Mouse (Mus musculus): ENCODE measurements at regions not wholly inside any gene's neighbourhood (a gene's known extent, or its start where the extent isn't known, plus 50 kb on each side); places are given as distances from the start of the nearest gene placed in this dataset.
A peak's percentile ranks its signal among the peaks of the same experiment; 100 is the strongest.
"Not testable (repeated sequence)": the region's sequence is repeated elsewhere in the genome, so short reads cannot be mapped to it uniquely, and the experiment has no call there.

DNA sequence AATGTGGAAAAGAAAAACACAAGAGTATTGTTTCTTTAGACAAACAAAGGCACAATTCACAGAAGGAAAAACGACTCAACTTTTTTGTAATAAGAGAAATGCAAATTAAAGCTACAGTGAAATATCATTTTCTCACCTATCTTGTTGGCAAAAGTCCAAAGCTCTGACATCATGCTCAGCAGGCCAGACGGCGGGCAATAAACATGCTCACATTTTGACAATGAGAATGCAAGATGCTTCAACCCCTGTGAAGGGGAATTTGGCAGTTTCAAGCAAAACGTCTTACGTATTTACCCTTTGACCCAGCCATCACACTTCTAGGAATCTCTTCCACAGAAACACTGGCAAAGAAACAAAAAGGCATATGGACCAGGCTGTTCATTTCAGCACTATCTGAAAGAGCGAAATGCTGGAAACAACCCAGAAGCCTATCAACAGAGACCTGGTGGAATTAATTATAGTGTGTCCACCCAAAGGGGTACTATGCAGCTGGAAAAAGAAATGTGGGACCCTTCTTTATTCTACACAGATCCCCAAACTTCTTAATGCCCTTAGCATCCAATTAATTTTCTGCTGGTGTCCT is 203.4 kb upstream of the 2610301B20Rik start:
- DNase-seq (ENCODE audit: low spot score), result no peak

DNA sequence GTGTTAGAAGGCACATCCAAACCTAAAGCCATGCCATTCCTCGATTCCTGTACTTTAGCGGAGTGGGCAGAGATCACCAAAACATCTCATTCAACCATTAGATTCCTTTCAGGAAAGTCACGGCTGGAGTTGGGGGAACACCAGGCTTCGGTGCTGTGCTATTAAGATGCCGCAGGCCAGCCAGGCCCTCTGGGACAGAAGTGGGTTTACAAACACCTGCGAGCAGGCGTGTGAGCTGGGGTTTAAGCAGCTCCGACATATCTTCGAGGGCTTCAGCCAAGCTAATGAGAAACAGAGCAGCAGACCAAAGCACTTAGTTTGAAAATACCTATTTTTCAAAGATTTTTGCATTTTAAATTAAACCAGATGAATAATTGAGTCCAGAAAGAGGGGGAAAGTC is 183.2 kb upstream of the 2610301B20Rik start:
- DNase-seq (ENCODE audit: low spot score), result no peak

DNA sequence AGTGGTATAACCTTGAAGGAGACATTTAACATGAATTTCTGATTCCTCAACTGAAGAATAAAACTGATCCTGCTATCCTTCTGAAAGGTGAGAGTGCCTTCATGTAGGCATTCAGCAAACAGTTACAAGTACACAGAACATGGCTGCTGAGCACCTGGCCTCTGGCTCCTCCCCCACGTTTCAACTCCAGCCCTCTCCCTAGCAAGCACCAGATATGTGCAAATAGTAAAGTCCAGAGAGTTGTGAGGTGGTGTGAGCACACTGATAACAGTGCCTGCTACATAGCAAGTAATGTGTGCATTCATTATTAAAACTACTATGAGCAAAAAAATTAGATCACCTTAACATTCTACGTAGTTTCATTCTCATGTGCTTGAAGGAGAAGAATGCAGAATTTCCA is 181.4 kb upstream of the 2610301B20Rik start:
- DNase-seq (ENCODE audit: low spot score), result no peak

DNA sequence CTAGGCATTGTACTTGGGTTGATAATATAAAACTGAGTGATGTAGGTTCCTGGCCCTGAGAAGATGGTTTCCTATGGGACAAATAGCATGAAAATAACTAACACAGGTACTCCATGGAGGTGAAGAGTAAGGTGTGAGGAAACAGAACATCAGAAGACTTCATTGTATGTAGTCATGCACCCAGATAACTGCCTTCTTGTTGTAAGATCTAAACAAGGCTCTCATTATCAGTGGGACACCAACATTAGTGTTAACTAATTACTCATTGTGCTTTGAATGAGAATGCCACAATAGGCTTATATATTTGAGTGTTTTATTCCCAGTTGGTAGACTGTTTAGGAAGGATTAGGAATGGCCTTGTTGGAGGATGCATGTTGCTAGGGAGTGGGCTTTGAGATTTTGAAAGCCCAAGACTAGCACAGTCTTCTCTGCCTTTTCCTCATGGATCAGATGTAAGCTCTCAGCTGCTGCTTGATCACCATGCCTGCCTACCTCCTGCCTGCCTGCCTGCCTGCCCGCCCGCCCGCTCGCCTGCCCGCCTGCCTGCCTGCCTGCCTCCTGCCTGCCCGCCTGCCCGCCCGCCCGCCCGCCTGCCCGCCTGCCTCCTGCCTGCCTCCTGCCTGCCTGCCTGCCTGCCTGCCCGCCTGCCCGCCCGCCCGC is 180.7 kb upstream of the 2610301B20Rik start:
- no peak for DNase-seq (ENCODE audit: low spot score)

DNA sequence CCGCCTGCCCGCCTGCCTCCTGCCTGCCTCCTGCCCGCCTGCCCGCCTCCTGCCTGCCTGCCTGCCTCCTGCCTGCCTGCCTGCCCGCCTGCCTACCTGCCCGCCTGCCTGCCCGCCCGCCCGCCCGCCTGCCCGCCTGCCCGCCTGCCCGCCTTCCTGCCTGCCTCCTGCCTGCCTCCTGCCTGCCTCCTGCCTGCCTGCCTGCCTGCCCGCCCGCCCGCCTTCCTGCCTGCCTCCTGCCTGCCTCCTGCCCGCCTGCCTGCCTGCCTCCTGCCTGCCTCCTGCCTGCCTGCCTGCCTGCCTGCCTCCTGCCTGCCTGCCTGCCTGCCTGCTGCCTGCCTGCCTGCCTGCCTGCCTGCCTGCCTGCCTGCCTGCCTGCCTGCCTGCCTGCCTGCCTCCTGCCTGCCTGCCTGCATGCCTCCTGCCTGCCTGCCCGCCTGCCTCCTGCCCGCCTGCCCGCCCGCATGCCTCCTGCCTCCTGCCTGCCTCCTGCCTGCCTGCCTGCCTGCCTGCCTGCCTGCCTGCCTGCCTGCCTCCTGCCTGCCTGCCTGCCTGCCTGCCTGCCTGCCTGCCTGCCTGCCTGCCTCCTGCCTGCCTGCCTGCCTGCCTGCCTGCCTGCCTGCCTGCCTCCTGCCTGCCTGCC is 180.1 kb upstream of the 2610301B20Rik start:
- not testable (repeated sequence) for DNase-seq (ENCODE audit: low spot score)

DNA sequence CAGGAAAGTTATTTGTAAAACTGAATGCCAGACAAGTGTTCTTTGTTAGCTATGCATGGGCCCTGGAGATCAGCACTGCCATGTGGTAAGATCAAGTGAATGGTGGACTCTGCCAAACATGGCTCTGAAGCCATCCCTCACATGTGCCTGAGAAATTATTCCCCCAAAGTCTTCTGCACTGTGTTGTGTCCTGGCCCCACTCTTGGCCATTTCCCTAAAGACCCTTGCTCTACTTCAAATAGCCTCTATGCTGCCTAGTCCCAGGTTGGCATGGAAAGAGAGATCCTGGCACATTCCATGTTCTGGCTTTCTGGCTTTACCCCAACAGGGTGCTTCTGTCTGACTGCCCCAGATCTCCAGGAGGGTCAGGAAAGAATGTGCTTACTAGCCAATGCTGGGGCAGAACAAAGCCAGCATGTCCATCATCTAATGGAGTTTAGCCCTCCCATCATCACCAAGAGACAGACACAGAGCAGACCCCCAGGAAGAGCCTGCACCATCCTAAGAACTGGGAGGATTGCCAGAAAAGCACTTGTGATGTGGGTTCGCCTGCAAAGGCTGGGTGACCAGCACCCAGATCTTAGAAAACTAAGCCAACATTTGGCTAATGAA is 177.0 kb upstream of the 2610301B20Rik start:
- DNase-seq (ENCODE audit: low spot score), result no peak

DNA sequence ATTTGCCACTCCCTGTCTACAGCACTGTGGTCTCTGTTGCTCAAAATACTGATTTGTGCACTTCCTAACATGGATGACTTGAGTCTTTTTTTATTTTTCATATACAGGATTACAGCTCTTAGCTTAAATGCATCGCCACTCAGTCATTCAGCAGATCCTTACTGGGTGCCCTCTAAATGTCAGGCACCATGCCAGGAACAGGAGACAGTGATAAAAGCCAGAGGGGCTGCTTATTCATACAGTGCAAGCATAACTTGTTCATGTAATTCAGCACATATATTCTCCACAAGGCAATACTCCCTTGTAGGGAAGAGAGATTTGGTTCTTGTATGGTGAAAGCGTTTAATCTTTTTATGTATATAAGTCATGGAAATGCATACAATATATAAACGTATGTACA is 175.7 kb upstream of the 2610301B20Rik start:
- DNase-seq (ENCODE audit: low spot score), result no peak

DNA sequence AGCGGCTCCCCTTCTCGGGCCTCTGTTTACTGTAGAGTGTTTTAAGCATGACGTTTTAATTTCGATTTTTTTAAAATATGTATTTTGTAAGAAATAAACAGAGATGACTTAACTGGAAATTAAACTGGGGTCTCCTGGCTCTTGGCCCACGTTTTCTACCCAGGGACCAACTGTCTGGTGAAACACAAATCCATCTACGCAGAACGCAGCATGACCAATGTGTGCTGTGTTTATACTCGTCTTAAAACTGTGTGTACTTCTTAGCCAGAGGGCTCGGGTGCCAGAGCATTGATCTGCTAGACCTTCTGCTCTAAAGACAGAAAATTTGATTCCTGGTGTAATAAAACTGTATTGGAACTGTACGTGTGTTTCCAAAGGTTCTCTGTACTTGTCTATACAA is 172.8 kb upstream of the 2610301B20Rik start:
- no peak for DNase-seq (ENCODE audit: low spot score)

DNA sequence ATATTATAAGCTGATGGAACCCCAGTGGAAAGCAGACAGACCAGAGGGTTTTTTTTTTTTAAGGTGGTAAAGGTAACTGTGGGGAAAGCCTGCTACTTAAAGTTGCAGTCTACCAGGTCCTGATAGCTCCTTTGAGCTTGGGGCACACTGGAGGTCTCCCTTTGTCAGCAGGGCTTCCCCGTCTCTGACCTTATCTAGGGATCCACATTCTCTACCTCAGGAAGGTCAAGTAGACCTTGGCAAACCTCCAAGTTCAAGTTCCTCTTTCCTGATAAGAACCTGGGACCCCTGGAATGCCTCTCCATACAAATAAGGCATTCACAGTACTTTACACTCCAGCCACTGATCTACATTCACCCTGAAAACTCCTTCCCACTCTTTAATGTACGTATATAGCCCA is 171.1 kb upstream of the 2610301B20Rik start:
- no peak for DNase-seq (ENCODE audit: low spot score)

DNA sequence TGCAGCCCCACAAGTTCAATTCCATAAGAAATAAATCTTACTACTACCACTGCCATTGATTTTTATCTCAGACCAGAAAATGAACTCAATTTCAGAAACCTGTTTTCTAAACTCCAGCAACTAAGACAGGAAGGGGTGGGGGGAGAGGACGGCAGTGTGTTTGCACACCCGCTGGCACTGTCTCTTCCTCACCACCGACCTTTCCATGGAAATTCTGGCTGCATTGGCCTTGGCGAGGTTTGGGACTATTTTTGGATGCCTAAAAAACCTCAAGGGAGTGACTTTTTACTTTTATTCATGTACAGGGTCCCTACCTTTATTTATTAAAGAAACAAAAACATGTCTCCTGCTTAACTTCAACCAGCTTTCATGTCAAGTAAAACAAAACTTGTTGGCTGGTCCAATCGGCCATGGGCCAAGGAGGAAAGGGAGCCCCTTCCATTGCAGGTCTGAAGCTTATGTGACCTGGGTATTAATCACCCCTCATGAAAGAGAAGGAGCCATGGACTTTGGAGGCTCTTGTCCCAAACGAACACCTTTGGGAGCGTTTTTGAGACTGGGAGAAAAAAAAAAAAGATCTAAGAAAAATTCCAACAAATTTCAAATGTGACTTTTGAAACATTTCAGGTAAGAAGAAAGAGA is 167.2 kb upstream of the 2610301B20Rik start:
- no peak for DNase-seq (ENCODE audit: low spot score)

DNA sequence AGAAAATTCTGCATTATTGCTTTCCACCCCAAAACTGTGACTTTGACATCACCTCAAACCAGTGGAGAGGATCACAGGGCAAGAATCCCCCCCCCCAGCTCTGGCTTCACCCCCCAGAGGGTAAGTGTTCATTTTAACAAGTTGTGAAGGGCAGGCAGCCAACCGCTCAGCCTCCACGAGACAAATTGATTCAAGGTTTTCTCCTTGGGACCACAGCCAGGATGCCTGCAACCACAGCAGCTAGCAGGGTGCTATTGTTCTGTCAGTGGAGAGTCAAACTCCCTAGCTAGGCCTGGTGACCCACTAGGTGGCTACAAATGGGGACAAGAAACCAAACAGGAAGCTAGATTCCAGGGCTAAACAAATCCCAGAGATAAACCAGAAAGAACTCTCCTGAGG is 166.6 kb upstream of the 2610301B20Rik start:
- peak; percentile 65 for DNase-seq (ENCODE audit: low spot score)

DNA sequence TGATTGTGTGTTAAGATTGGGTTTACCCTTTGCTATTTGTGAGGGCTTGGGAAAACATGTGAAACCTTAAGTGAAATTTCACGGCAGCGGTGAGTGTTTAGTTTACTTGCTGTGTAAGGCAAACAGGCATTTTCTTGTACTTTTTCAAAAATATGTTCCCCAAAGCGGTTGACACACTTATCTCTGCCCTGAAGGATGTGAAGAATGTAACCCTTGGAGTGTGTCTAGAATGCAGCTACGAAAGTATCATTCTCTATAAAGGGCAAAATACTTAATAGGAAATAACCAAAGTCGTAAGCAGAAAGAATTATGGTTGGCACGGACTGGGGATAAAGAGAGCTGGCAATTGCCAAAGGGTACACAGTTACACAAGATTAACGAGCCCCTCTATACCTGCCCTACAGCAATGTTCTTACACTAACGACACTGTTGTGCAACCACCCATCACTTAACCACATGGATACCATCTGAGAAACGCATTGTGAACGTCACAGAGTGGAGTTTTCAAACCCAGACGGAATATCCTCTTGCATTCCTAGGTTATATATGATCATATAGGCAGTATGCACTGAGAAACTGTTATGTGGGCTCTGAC is 162.3 kb upstream of the 2610301B20Rik start:
- DNase-seq (ENCODE audit: low spot score), result no peak

DNA sequence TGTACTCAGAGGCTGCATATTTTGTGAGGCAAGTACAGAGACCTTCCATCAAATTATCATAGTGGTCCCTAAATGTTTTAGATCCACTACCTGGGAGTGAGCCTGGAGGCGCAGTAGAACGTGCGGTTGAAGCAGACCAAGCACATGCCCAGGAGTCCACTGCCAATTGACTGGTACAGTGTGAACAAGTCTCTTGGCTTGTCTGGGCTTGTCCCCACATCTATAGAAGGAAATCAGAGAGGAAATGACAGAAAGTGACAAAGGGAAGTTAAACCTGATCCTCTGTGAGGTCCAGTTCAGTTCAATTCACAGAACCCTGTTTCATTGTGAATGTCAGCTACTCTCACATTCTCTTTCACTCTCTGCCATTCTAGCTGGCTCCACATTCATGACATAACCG is 151.0 kb upstream of the 2610301B20Rik start:
- DNase-seq (ENCODE audit: low spot score), result no peak

DNA sequence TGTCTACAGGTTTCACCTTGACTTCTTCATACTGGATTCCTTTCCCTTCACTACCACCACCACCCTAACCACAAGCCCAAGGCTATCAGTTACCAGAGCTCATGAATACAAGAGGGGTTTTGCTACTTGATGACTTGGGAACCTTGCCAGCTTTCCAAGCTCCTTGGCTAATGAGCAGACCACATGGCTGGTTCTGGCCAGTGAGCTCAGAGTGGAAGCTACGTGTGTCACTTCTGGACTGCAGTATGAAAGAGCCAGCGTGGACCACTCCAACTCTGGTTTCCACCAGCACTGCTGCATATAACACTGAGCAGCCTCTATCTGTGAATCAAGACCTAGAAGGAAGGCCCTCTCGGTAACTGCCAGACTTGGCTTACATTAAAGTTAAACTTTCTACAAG is 146.4 kb upstream of the 2610301B20Rik start:
- no peak for DNase-seq (ENCODE audit: low spot score)

DNA sequence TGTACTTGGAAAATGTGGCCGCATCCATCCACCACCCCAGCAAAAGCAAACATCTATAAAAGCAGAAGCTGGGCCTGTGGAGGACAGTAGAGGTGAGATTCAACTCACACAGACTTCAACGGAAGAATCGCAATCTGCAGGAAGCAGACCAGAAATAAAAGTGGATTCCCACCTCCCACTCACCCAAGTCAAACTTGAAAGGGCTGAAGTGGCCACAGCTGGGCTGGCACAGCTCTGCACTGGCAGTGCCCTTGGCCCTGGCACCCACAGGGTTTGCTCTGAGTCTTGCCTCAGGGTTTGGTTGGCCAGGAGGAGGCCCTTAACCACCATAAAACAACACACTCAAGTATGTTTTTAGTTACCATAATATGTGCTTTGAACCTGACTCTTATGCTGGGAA is 129.1 kb upstream of the 2610301B20Rik start:
- DNase-seq (ENCODE audit: low spot score), result no peak

DNA sequence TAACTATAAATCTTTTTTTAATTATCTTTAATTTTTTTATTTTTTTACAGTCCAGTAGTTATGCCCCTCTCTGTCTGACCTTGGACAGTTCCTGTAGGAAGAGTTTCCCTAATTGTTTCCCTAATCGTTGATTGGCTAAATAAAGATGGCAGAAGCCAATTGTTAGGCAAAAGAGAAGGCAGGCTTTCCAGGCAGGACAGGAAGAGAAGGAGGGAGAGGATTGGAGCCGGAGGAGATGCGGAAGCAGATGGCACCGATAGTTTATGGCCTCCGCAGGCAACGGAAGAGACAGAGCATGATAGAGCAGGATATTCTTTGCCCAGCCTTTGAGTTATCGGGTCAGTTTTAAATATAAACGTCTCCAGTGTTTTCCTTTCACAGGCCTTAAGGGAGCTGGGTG is 125.5 kb upstream of the 2610301B20Rik start:
- no peak for DNase-seq (ENCODE audit: low spot score)

DNA sequence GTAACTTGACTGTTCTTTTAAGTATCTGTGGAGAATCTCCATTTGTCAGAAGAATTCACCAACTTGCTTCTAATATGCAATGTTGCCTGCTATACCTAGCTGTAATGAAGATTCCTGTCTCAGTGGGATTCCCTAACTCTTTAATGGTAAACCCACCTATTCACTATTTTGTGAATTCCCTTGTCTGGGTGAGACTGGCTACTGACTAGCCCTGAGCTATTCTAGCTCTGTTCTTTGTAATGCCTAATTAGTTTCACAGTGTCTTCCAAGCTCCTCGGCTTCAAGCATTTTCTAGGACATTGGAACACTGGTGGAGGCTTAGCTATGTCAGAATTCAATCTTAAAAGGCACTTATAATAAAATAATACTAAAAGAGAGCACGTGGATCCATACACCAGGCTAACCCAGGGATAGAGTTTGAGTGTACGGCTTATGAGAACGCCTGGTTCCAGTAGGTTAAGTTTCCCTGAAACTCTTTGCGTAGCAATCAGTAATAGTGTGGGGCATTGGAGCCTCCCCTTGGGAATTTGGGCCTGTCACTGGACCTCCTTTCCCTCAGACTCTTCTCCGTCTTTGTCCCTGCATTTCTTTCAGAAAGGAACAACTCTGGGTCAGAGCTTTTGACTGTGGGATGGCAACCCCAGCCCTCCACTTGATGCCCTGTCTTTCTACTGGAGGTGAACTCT is 123.8 kb upstream of the 2610301B20Rik start:
- not testable (repeated sequence) for DNase-seq (ENCODE audit: low spot score)

DNA sequence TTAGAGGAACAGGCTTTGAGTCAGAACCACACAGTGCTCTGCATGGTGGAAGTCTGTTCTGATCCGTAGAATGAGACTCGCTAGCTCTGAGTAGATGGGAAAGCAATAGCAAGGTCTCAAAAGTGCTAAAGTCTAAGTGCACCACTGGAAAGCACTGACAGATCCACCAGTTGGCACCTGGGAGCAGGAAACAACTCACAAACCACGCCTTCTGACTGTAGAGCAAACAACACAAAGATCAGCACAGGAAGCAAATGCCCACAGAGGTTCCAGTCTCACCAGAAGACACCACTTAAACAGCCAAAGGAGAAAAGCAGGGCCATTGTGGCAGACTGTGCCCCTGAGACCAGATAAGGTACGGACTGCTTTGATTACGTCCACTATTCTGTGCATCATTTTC is 121.1 kb upstream of the 2610301B20Rik start:
- no peak for DNase-seq (ENCODE audit: low spot score)

DNA sequence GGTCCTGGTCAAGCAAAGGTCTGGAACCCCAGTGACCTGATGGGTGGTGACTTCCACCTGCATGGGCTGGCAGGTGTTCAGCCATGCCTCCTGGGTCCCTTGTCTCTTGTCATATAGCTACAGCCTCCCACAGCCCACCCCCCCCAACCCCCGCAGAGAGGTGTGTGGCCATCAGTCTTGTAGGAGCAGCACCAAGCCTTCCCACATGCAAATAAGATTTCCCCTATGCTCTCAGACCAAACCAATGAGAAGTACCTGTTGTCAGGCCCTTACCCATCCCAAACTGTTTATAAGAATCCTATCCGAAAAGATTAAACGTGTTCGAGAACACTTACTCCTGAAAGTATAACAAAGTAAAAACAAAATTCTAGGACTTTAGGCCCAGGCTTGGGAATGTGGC is 114.8 kb upstream of the 2610301B20Rik start:
- no peak for DNase-seq (ENCODE audit: low spot score)

DNA sequence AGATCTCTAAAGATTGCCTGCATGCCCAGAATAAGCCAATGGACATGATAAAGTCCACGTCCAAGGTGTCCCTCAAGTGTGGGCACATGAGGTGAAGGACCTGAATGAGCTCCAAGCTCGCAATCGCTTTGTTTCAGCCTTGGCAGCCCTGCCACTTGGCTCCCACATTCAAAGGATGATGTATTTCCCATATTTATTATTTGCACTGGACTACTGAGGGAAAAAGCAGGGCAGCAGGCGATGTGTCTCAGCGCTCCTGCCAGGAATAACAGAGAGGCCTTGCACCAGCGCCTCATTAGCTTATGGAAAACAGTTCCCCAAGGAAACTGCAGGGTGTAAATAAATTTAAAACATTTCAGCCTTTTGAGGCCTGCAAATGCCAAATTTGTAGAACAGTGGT is 106.6 kb upstream of the 2610301B20Rik start:
- no peak for DNase-seq (ENCODE audit: low spot score)

DNA sequence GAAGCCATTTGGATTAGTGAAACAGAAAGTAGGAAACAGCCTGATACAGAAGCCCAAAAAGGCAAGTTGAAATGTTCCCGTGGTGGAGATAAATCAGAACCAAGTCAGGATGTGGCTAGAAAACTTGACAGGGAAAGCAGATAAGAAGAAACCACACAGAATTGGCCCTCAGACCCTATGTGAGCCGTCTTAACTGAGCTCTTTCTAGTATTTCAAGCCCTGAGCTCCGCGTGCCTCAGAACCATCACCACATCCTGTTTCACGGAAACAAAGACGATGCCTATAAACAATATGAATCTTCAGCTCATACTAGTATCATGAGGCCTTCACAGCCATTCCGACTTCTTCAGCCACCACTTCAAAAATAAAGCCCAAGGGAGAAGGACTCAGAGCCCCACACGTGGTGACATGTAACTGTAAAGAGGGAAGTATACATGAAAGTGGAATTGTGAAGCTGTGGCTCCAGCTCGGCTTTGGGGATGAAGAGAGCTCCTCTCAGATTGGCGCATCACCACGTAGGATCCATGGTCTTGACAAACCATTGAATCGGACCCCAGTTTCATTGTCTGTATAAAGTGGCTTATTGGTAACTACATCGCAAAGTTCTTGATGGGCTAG is 104.2 kb upstream of the 2610301B20Rik start:
- DNase-seq (ENCODE audit: low spot score), result no peak

Data from testis, postnatal 14 days (tissue).